Mouse (Mus musculus) olfactory bulb, adult 2 months (tissue): ENCODE data around the gene Zbtb39.

ENCODE experiments used
- CTCF ChIP-seq: fragments of 200-500 bp; IDR thresholded peaks from 2 replicates; pipeline ENCODE4 v1.5.1; 2012; ENCODE audit warnings: low read depth, mild to moderate bottlenecking, low read length, moderate library complexity; ENCODE audit not compliant: insufficient read depth
- POLR2A ChIP-seq: fragments of 200-500 bp; IDR thresholded peaks from 2 replicates; pipeline ENCODE4 v1.6.1; 2012; ENCODE audit warnings: mild to moderate bottlenecking, low read depth, low read length, moderate library complexity; ENCODE audit not compliant: insufficient read depth

DNA sequence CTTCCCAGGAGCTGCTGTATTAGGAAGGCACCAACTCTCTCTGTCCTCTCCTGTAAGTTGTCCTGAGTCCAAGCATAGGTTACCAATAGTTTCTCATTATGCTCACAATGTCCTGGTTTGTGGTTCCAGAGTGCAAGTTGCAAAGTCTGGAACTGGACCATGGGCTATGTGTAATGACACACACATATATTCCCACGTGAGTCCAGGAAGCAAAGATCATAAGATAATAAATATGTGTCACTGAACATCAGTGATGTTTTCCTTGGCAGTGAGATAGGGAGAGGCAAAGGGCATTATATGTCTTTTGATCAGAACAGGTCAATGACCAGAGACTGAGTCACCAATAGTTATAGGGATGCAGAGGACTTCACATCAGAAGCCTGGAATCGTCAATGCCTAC, 36.7 kb downstream of the Zbtb39 start, which contains the start of gene Rdh9:
- TF ChIP-seq CTCF (no peak), POLR2A (no peak)
